1 mouse cellular context compared by ENCODE assay signal in the genomic region with DNA sequence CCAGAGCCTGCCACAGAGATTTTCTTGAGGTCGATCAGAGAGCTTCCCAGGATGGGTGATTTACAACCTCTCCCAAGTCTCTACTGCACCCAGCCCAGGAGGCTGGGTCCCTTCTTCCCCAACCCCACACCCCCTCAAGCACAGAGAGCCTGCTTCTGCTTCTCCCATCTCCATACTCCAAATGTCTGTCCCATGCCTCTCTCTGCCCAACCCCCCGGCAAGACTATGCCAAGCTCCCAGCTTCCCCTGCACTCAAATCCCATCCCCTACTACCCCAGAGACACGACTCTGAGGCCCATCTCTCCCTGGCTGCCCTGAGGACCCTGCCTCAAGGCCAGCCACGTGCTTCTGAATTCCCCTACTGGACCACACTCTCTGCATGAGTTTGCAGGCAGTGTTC.
TF ChIP-seq lines count a peak whose summit lies in the region.

No protein-coding gene starts in this region.

TF ChIP-seq in MEL, 35 proteins besides CTCF, POLR2A, EP300 and RAD21 (continued from another document):
- TF ChIP-seq MAFK (IDR thresholded peaks at IDR 0.05; ENCODE audit: borderline replicate concordance, low read depth, low read length) (no peak), ZNF384 (IDR thresholded peaks at IDR 0.05; ENCODE audit: low read depth, low read length) (no peak), MYB (IDR thresholded peaks at IDR 0.05; ENCODE audit: low read depth, low read length) (no peak), ELF1 (IDR thresholded peaks at IDR 0.05; ENCODE audit: low read depth, low read length) (no peak), JUND (IDR thresholded peaks at IDR 0.05; ENCODE audit: low read depth, low read length) (no peak), E2F4 (IDR thresholded peaks at IDR 0.05; ENCODE audit: borderline replicate concordance, low read depth, low read length) (no peak)
